Mouse (Mus musculus): Measurements from ENCODE around the gene Bri3. TPM values are rescaled to one million over a fixed set of nuclear protein-coding genes. Genes with fewer than 3 reads are reported as not detected.

Gene Bri3
- polyA plus RNA-seq (2012) = 1.5 and 2.0 TPM in 2 replicates

- no peaks in the 10 kb centered on the region for H3K27me3 ChIP-seq (ENCODE audit: control insufficient read depth)
- no peak within 1 kb of the TSS for H3K4me3 ChIP-seq (replicated peaks)
- TF ChIP-seq TAL1 (IDR thresholded peaks at IDR 0.05; ENCODE audit: low read length) (no peak), GATA1 (IDR thresholded peaks at IDR 0.05; ENCODE audit: low read length) (no peak)
- no peaks in the 10 kb centered on the region for H3K9me3 ChIP-seq (ENCODE audit: control insufficient read depth, low read length)
- H3K4me1 ChIP-seq (ENCODE audit: control insufficient read depth) = no peaks in the 10 kb centered on the region
- no peaks in the 10 kb centered on the region for H3K36me3 ChIP-seq (ENCODE audit: control insufficient read depth)
Measured at GRCm38 (mm10) chr5:144243901-144244487, at the start of gene Bri3. Gene Bri3 (plus strand): TSS chr5:144244437.

DNA sequence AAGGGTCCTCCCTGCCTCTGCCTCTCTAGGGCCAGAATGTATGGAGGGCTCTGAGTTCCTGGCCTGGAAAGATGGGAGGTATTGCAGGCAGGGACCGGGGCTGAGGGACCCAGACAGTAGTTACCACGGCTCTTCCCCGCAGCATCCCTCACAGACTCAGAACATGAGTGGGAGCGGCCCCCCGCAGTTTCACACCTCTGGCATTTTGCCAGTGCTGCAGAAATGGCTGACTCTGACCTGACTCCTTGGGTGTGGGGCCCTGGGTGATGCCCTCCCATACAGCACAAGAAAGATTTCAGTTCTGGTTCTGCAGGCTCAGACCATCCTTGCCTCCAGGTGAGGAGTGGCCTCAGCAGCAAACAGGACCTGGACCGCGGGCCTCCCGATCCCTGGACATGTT is 48.7 kb upstream of the Bri3 start:
- TF ChIP-seq GATA1 (IDR thresholded peaks at IDR 0.05; ENCODE audit: low read length) (no peak), TAL1 (IDR thresholded peaks at IDR 0.05; ENCODE audit: low read length) (no peak)
- H3K27me3 ChIP-seq (ENCODE audit: control insufficient read depth) = no peaks in the 10 kb centered on the region
- H3K4me1 ChIP-seq (ENCODE audit: control insufficient read depth) = peaks cover 3% of the 10 kb centered on the region
- H3K4me3 ChIP-seq (replicated peaks) = no peak overlapping the region
- H3K9me3 ChIP-seq (ENCODE audit: control insufficient read depth, low read length) = no peaks in the 10 kb centered on the region
- H3K36me3 ChIP-seq (ENCODE audit: control insufficient read depth) = peaks cover 3% of the 10 kb centered on the region

DNA sequence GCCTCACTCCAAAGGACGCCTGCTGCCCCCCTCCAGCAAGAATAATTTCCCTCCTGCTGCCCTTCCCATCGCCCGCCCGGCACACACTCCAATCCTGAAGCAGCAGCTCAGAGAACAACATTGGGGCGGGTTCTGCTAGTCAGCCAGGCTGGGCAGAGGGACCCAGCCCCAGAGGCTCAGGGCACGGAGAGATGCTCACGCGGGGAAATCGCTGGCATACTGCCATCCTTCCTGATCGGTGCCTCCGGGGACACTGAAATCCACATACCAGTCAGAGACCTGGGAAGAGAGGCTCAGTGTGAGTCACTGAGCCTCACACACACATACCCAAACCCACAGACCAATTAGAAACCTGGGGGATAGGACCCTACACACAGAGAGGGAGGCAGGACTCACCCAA is 43.6 kb upstream of the Bri3 start:
- Histone ChIP-seq H3K36me3 (ENCODE audit: control insufficient read depth) (peaks cover 5% of the 10 kb centered on the region; the same call in 1 of the 2 replicates), H3K4me1 (ENCODE audit: control insufficient read depth) (no peaks in the 10 kb centered on the region; the same call in 1 of the 2 replicates), H3K9me3 (ENCODE audit: control insufficient read depth, low read length) (peaks cover 6% of the 10 kb centered on the region), H3K27me3 (ENCODE audit: control insufficient read depth) (no peaks in the 10 kb centered on the region), H3K4me3 (replicated peaks) (no peak overlapping the region)
- TF ChIP-seq TAL1 (IDR thresholded peaks at IDR 0.05; ENCODE audit: low read length) = no peak
- TF ChIP-seq GATA1 (IDR thresholded peaks at IDR 0.05; ENCODE audit: low read length) = no peak

GRCm38 (mm10) chr5:144202430-144202829 is 41.8 kb upstream of the Bri3 start:
- Histone ChIP-seq H3K4me1 (ENCODE audit: control insufficient read depth) (no peaks in the 10 kb centered on the region; the same call in 1 of the 2 replicates), H3K4me3 (replicated peaks) (no peak overlapping the region), H3K36me3 (ENCODE audit: control insufficient read depth) (peaks cover 9% of the 10 kb centered on the region; the same call in 1 of the 2 replicates), H3K9me3 (ENCODE audit: control insufficient read depth, low read length) (peaks cover 6% of the 10 kb centered on the region), H3K27me3 (ENCODE audit: control insufficient read depth) (no peaks in the 10 kb centered on the region)
- TF ChIP-seq GATA1 (IDR thresholded peaks at IDR 0.05; ENCODE audit: low read length) (no peak), TAL1 (IDR thresholded peaks at IDR 0.05; ENCODE audit: low read length) (no peak)

GRCm38 (mm10) chr5:144203398-144203959 is 40.8 kb upstream of the Bri3 start:
- TF ChIP-seq TAL1 (IDR thresholded peaks at IDR 0.05; ENCODE audit: low read length) (no peak), GATA1 (IDR thresholded peaks at IDR 0.05; ENCODE audit: low read length) (no peak)
- Histone ChIP-seq H3K36me3 (ENCODE audit: control insufficient read depth) (peaks cover 10% of the 10 kb centered on the region; the same call in 1 of the 2 replicates), H3K4me3 (replicated peaks) (no peak overlapping the region), H3K4me1 (ENCODE audit: control insufficient read depth) (no peaks in the 10 kb centered on the region; the same call in 1 of the 2 replicates), H3K27me3 (ENCODE audit: control insufficient read depth) (no peaks in the 10 kb centered on the region), H3K9me3 (ENCODE audit: control insufficient read depth, low read length) (peaks cover 6% of the 10 kb centered on the region)

- Histone ChIP-seq H3K4me3 (replicated peaks) (no peak overlapping the region), H3K27me3 (ENCODE audit: control insufficient read depth) (no peaks in the 10 kb centered on the region), H3K36me3 (ENCODE audit: control insufficient read depth) (peaks cover 10% of the 10 kb centered on the region; the same call in 1 of the 2 replicates), H3K4me1 (ENCODE audit: control insufficient read depth) (no peaks in the 10 kb centered on the region), H3K9me3 (ENCODE audit: control insufficient read depth, low read length) (peaks cover 6% of the 10 kb centered on the region)
- no peak for TF ChIP-seq GATA1 (IDR thresholded peaks at IDR 0.05; ENCODE audit: low read length)
- TF ChIP-seq TAL1 (IDR thresholded peaks at IDR 0.05; ENCODE audit: low read length) = no peak
Measured at GRCm38 (mm10) chr5:144204303-144204702, 39.9 kb upstream of the Bri3 start.

GRCm38 (mm10) chr5:144204911-144205310 is 39.3 kb upstream of the Bri3 start:
- peaks cover 6% of the 10 kb centered on the region for H3K9me3 ChIP-seq (ENCODE audit: control insufficient read depth, low read length)

GRCm38 (mm10) chr5:144206069-144206468 is 38.2 kb upstream of the Bri3 start:
- Histone ChIP-seq H3K4me3 (replicated peaks) (no peak overlapping the region), H3K36me3 (ENCODE audit: control insufficient read depth) (peaks cover 14% of the 10 kb centered on the region; the same call in 1 of the 2 replicates), H3K27me3 (ENCODE audit: control insufficient read depth) (no peaks in the 10 kb centered on the region), H3K9me3 (ENCODE audit: control insufficient read depth, low read length) (peaks cover 6% of the 10 kb centered on the region), H3K4me1 (ENCODE audit: control insufficient read depth) (no peaks in the 10 kb centered on the region)
- TF ChIP-seq GATA1 (IDR thresholded peaks at IDR 0.05; ENCODE audit: low read length) (no peak), TAL1 (IDR thresholded peaks at IDR 0.05; ENCODE audit: low read length) (no peak)

More at GRCm38 (mm10) chr5:144204911-144205310, 39.3 kb upstream of the Bri3 start:
- Histone ChIP-seq H3K27me3 (ENCODE audit: control insufficient read depth) (no peaks in the 10 kb centered on the region), H3K4me1 (ENCODE audit: control insufficient read depth) (no peaks in the 10 kb centered on the region), H3K36me3 (ENCODE audit: control insufficient read depth) (peaks cover 14% of the 10 kb centered on the region; the same call in 1 of the 2 replicates), H3K4me3 (replicated peaks) (no peak overlapping the region)
- no peak for TF ChIP-seq GATA1 (IDR thresholded peaks at IDR 0.05; ENCODE audit: low read length)

DNA sequence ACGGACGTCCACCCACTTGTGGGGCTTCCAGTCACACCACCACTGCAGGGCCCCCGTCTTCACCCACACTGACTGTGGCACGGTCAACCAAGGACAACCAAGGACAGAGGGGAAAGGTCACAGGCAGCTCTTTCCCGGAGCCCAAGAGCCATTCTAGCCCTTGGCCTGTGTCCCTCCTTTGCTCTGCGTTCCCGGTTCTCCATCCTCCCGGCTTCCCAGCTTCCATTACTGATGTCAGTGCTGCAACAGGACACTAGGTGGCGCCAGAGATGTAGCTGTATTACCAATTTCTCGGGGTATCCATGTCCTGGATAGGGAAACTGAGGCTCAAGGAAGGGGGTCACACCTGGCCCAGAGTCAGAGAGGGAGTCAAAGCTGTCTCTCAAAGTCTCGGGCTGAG is 36.8 kb upstream of the Bri3 start:
- Histone ChIP-seq H3K9me3 (ENCODE audit: control insufficient read depth, low read length) (peaks cover under 1% of the 10 kb centered on the region), H3K27me3 (ENCODE audit: control insufficient read depth) (no peaks in the 10 kb centered on the region), H3K36me3 (ENCODE audit: control insufficient read depth) (peaks cover 11% of the 10 kb centered on the region; the same call in 1 of the 2 replicates), H3K4me1 (ENCODE audit: control insufficient read depth) (no peaks in the 10 kb centered on the region), H3K4me3 (replicated peaks) (no peak overlapping the region)
- TF ChIP-seq TAL1 (IDR thresholded peaks at IDR 0.05; ENCODE audit: low read length) (no peak), GATA1 (IDR thresholded peaks at IDR 0.05; ENCODE audit: low read length) (no peak)

All from erythroblast, embryonic 14.5 days (primary cell).